Mouse (Mus musculus): Measurements from ENCODE around the gene Lifr.

The Lifr gene

GRCm38 (mm10) chr15:7090211-7090765 lies at the start of gene Lifr:
TSS of gene Lifr (plus strand) at chr15:7090614.
- Histone ChIP-seq H3K4me1 (replicated peaks; ENCODE audit: low read depth, low read length) (peaks cover 51% of the 10 kb centered on the region), H3K27me3 (ENCODE audit: insufficient read depth, low read length) (peaks cover 8% of the 10 kb centered on the region; the same call in 1 of the 2 replicates), H3K4me3 (replicated peaks; ENCODE audit: low read length) (no peak within 1 kb of the TSS), H3K9me3 (ENCODE audit: low read length) (no peaks in the 10 kb centered on the region), H3K36me3 (ENCODE audit: insufficient read depth, low read length) (no peaks in the 10 kb centered on the region)
- TF ChIP-seq POU5F1 (IDR thresholded peaks at IDR 0.05; ENCODE audit: borderline replicate concordance, low read length) (no peak), NANOG (IDR thresholded peaks at IDR 0.05; ENCODE audit: borderline replicate concordance, low read length) (no peak), CTCF (conservative IDR thresholded peaks at IDR 0.05; ENCODE audit: low read length) (no peak)

- Histone ChIP-seq H3K4me1 (replicated peaks; ENCODE audit: low read depth, low read length) (peaks cover 17% of the 10 kb centered on the region), H3K27me3 (ENCODE audit: insufficient read depth, low read length) (no peaks in the 10 kb centered on the region), H3K4me3 (replicated peaks; ENCODE audit: low read length) (no peak overlapping the region), H3K36me3 (ENCODE audit: insufficient read depth, low read length) (no peaks in the 10 kb centered on the region), H3K9me3 (ENCODE audit: low read length) (peaks cover 5% of the 10 kb centered on the region; the same call in 1 of the 2 replicates)
- TF ChIP-seq NANOG (IDR thresholded peaks at IDR 0.05; ENCODE audit: borderline replicate concordance, low read length) (no peak), POU5F1 (IDR thresholded peaks at IDR 0.05; ENCODE audit: borderline replicate concordance, low read length) (no peak), CTCF (conservative IDR thresholded peaks at IDR 0.05; ENCODE audit: low read length) (no peak)
These were observed 46.2 kb upstream of the Lifr start for GRCm38 (mm10) chr15:7044081-7044749.

- Histone ChIP-seq H3K4me1 (replicated peaks; ENCODE audit: low read depth, low read length) (peaks cover 17% of the 10 kb centered on the region), H3K36me3 (ENCODE audit: insufficient read depth, low read length) (no peaks in the 10 kb centered on the region), H3K27me3 (ENCODE audit: insufficient read depth, low read length) (no peaks in the 10 kb centered on the region), H3K4me3 (replicated peaks; ENCODE audit: low read length) (no peak overlapping the region), H3K9me3 (ENCODE audit: low read length) (peaks cover 5% of the 10 kb centered on the region; the same call in 1 of the 2 replicates)
- no peak for TF ChIP-seq CTCF (conservative IDR thresholded peaks at IDR 0.05; ENCODE audit: low read length)
- no peak for TF ChIP-seq POU5F1 (IDR thresholded peaks at IDR 0.05; ENCODE audit: borderline replicate concordance, low read length)
- TF ChIP-seq NANOG (IDR thresholded peaks at IDR 0.05; ENCODE audit: borderline replicate concordance, low read length): no peak
These were observed 45.4 kb upstream of the Lifr start for GRCm38 (mm10) chr15:7045056-7045455.

- H3K36me3 ChIP-seq (ENCODE audit: insufficient read depth, low read length): no peaks in the 10 kb centered on the region
- no peaks in the 10 kb centered on the region for H3K27me3 ChIP-seq (ENCODE audit: insufficient read depth, low read length)
- peaks cover 5% of the 10 kb centered on the region; the same call in 1 of the 2 replicates for H3K9me3 ChIP-seq (ENCODE audit: low read length)
- no peak for TF ChIP-seq POU5F1 (IDR thresholded peaks at IDR 0.05; ENCODE audit: borderline replicate concordance, low read length)
- TF ChIP-seq CTCF (conservative IDR thresholded peaks at IDR 0.05; ENCODE audit: low read length): no peak
- no peak for TF ChIP-seq NANOG (IDR thresholded peaks at IDR 0.05; ENCODE audit: borderline replicate concordance, low read length)
- H3K4me3 ChIP-seq (replicated peaks; ENCODE audit: low read length): no peak overlapping the region
- peaks cover 7% of the 10 kb centered on the region; the same call in 1 of the 2 replicates for H3K4me1 ChIP-seq (replicated peaks; ENCODE audit: low read depth, low read length)
These were observed 42.5 kb upstream of the Lifr start for GRCm38 (mm10) chr15:7047931-7048330.

GRCm38 (mm10) chr15:7048916-7049315 lies 41.5 kb upstream of the Lifr start:
- Histone ChIP-seq H3K4me1 (replicated peaks; ENCODE audit: low read depth, low read length) (0 out of 2 replicates have a peak, but pooled peaks cover 2% of the 10 kb centered on the region), H3K9me3 (ENCODE audit: low read length) (peaks cover 5% of the 10 kb centered on the region; the same call in 1 of the 2 replicates), H3K4me3 (replicated peaks; ENCODE audit: low read length) (no peak overlapping the region), H3K36me3 (ENCODE audit: insufficient read depth, low read length) (no peaks in the 10 kb centered on the region), H3K27me3 (ENCODE audit: insufficient read depth, low read length) (no peaks in the 10 kb centered on the region)
- TF ChIP-seq NANOG (IDR thresholded peaks at IDR 0.05; ENCODE audit: borderline replicate concordance, low read length): no peak

GRCm38 (mm10) chr15:7051666-7052065 lies 38.7 kb upstream of the Lifr start:
- Histone ChIP-seq H3K9me3 (ENCODE audit: low read length) (peaks cover 5% of the 10 kb centered on the region; the same call in 1 of the 2 replicates), H3K36me3 (ENCODE audit: insufficient read depth, low read length) (no peaks in the 10 kb centered on the region), H3K27me3 (ENCODE audit: insufficient read depth, low read length) (no peaks in the 10 kb centered on the region), H3K4me3 (replicated peaks; ENCODE audit: low read length) (no peak overlapping the region), H3K4me1 (replicated peaks; ENCODE audit: low read depth, low read length) (peaks cover 12% of the 10 kb centered on the region)
- TF ChIP-seq CTCF (conservative IDR thresholded peaks at IDR 0.05; ENCODE audit: low read length) (no peak), NANOG (IDR thresholded peaks at IDR 0.05; ENCODE audit: borderline replicate concordance, low read length) (no peak), POU5F1 (IDR thresholded peaks at IDR 0.05; ENCODE audit: borderline replicate concordance, low read length) (no peak)

GRCm38 (mm10) chr15:7052117-7052516 lies 38.3 kb upstream of the Lifr start:
- TF ChIP-seq CTCF (conservative IDR thresholded peaks at IDR 0.05; ENCODE audit: low read length) (no peak), NANOG (IDR thresholded peaks at IDR 0.05; ENCODE audit: borderline replicate concordance, low read length) (no peak), POU5F1 (IDR thresholded peaks at IDR 0.05; ENCODE audit: borderline replicate concordance, low read length) (no peak)
- no peaks in the 10 kb centered on the region for H3K27me3 ChIP-seq (ENCODE audit: insufficient read depth, low read length)
- no peaks in the 10 kb centered on the region for H3K36me3 ChIP-seq (ENCODE audit: insufficient read depth, low read length)

GRCm38 (mm10) chr15:7056851-7057250 lies 33.6 kb upstream of the Lifr start:
- H3K36me3 ChIP-seq (ENCODE audit: insufficient read depth, low read length): no peaks in the 10 kb centered on the region
- peaks cover 22% of the 10 kb centered on the region for H3K4me1 ChIP-seq (replicated peaks; ENCODE audit: low read depth, low read length)
- H3K27me3 ChIP-seq (ENCODE audit: insufficient read depth, low read length): no peaks in the 10 kb centered on the region
- no peak for TF ChIP-seq CTCF (conservative IDR thresholded peaks at IDR 0.05; ENCODE audit: low read length)
- TF ChIP-seq POU5F1 (IDR thresholded peaks at IDR 0.05; ENCODE audit: borderline replicate concordance, low read length): no peak
- TF ChIP-seq NANOG (IDR thresholded peaks at IDR 0.05; ENCODE audit: borderline replicate concordance, low read length): no peak
- H3K9me3 ChIP-seq (ENCODE audit: low read length): no peaks in the 10 kb centered on the region
- no peak overlapping the region for H3K4me3 ChIP-seq (replicated peaks; ENCODE audit: low read length)

More at GRCm38 (mm10) chr15:7052117-7052516, 38.3 kb upstream of the Lifr start:
- Histone ChIP-seq H3K4me1 (replicated peaks; ENCODE audit: low read depth, low read length) (peaks cover 15% of the 10 kb centered on the region), H3K4me3 (replicated peaks; ENCODE audit: low read length) (no peak overlapping the region), H3K9me3 (ENCODE audit: low read length) (peaks cover 5% of the 10 kb centered on the region; the same call in 1 of the 2 replicates)
